Mouse (Mus musculus) stomach, embryonic 14.5 days (tissue): ENCODE results near the gene Rfc1. TPM values are rescaled to one million over a fixed set of nuclear protein-coding genes. Genes with fewer than 3 reads are reported as not detected.

ENCODE experiments used
- ATAC-seq: fragments of 200-750 bp; cut with Nextera tagmentation; 2 replicates; pipeline ENCODE4 v1.8.0; 2017; ENCODE audit warnings: low read depth, moderate TSS enrichment; ENCODE audit not compliant: insufficient number of reproducible peaks, insufficient read depth, low FRiP score
- H3K27ac ChIP-seq: fragments of 300-500 bp; sonication (generic); 2 replicates; pipeline ENCODE4 v1.5.1; 2014; ENCODE audit warnings: mild to moderate bottlenecking, low read length, moderate library complexity, mixed read lengths
- H3K27me3 ChIP-seq: fragments of 300-500 bp; sonication (generic); 2 replicates; pipeline ENCODE4 v1.6.1; 2014; ENCODE audit warnings: low read length, control low read depth, mixed read lengths; ENCODE audit not compliant: control insufficient read depth, insufficient read depth
- H3K36me3 ChIP-seq: fragments of 300-500 bp; sonication (generic); 2 replicates; pipeline ENCODE4 v1.6.1; 2014; ENCODE audit warnings: mild to moderate bottlenecking, control low read depth, low read length, moderate library complexity, mixed read lengths; ENCODE audit not compliant: control insufficient read depth, insufficient read depth
- H3K4me1 ChIP-seq: fragments of 300-500 bp; sonication (generic); 2 replicates; pipeline ENCODE4 v1.6.1; 2014; ENCODE audit warnings: low read length, control low read depth, mixed read lengths; ENCODE audit not compliant: control insufficient read depth, insufficient read depth
- H3K4me2 ChIP-seq: fragments of 300-500 bp; sonication (generic); replicated peaks from 2 replicates; pipeline ENCODE4 v1.6.1; 2014; ENCODE audit warnings: low read depth, low read length, control low read depth
- H3K4me3 ChIP-seq: fragments of 300-500 bp; sonication (generic); 2 replicates; pipeline ENCODE4 v1.5.1; 2014; ENCODE audit warnings: low read depth, low read length, control low read depth
- H3K9ac ChIP-seq: fragments of 300-500 bp; sonication (generic); replicated peaks from 2 replicates; pipeline ENCODE4 v1.6.1; 2014; ENCODE audit warnings: low read depth, mild to moderate bottlenecking, control low read depth, low read length, moderate library complexity, mixed read lengths
- H3K9me3 ChIP-seq: fragments of 300-500 bp; sonication (generic); 2 replicates; pipeline ENCODE4 v1.6.1; 2016; ENCODE audit warnings: low read depth, low read length, control low read depth; ENCODE audit not compliant: control insufficient read depth
- WGBS: fragments of 180-500 bp; shearing (Covaris S2); extraction: QIAGEN DNeasy Blood & Tissue Kit; methylation state at CpG from one replicate; pipeline ENCODE4 v1.1.7; 2014; 5-methylcytosine and 5-hydroxymethylcytosine counted together
- polyA plus RNA-seq: library from polyadenylated mRNA; unstranded; fragments of >200 nt; fragmentation: Nextera tagmentation; extraction: Ambion mirVana; gene quantifications from 2 replicates; pipeline ENCODE4 v1.2.1, GENCODE M21; 2014

Gene Rfc1
- polyA plus RNA-seq, 1 experiment from 2014 or later: 108 TPM

DNA sequence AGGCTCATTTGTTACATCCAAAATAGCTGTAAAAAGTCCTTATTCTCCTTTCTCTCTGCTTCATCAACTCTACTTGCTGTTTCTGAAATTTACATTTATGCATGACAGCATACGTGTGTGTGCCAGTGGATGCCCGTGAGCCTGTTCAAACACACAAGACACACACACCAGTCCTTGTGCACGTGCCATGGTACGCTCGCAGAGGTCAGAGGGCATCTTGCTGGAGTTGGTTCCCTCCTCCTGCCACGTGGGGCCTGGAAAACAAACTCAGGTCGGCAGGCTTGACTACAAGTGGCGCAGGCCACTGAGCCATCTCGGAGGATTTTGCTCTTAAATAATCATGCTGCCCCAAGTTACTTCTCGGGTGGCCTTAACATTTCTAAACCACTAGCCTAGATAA, 15.0 kb upstream of the Rfc1 start:
- Histone ChIP-seq H3K27me3 (no peaks in the 10 kb centered on the region), H3K9me3 (0 out of 2 replicates have a peak, but pooled peaks cover 3% of the 10 kb centered on the region), H3K4me2 (no peak overlapping the region), H3K9ac (no peak overlapping the region), H3K27ac (no peak overlapping the region), H3K4me1 (no peaks in the 10 kb centered on the region), H3K36me3 (no peaks in the 10 kb centered on the region), H3K4me3 (no peak overlapping the region)
- WGBS: 55% methylated on average over 10 of the region's 10 CpGs
- ATAC-seq: no peak

DNA sequence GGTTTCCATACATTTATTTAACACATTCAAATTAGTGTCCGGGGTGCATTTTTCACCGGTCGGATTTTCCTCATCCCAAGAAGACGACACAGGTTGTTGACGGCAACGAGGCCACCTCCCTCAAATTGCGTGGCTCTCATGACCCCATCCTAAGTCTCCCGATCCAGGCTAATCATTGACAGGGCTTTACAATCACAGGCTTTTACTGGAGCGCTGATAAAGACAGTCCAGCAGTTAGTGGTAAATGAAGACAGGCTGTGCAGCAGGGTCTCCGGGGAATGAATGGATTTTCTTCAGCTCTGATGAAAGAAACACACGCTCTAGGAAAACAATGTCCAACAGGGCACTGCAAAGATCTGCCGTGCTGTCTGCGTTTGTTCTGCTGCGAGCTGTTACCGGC, 12.7 kb upstream of the Rfc1 start, which contains the start of gene Klb:
Gene Klb (plus strand): TSS at position 147 of the 400 bp plus-strand sequence.
- 59% methylated on average over 15 of the region's 15 CpGs for WGBS
- Histone ChIP-seq H3K27me3 (no peaks in the 10 kb centered on the region), H3K9ac (no peak within 1 kb of the TSS), H3K4me2 (peak within 1 kb of the TSS; percentile 13), H3K4me3 (0 out of 2 replicates have a peak within 1 kb of the TSS, but pooled peaks have one; percentile 1), H3K4me1 (no peaks in the 10 kb centered on the region), H3K36me3 (no peaks in the 10 kb centered on the region), H3K27ac (no peak within 1 kb of the TSS), H3K9me3 (no peaks in the 10 kb centered on the region)
- no peak for ATAC-seq

DNA sequence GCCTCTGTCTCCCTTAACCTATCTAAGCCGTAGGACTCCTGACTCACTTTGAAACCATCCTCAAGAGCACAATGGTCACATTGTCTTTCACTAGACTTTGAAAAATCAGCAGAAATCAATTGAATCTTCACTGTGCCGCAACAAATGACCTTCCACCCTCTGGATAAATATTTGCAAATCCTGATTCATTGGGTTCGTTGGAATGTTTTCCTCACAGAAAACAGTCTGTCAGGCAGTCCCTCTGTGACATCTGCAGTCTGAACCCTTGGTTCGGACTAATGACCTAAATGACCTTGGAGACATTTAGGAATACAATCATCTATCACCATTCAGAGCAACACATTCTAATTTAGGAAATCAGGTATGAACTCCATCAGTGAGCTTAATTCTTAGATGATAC, 4.7 kb upstream of the Rfc1 start:
- no peak overlapping the region for H3K27ac ChIP-seq
- no peaks in the 10 kb centered on the region for H3K4me1 ChIP-seq
- no peak overlapping the region for H3K9ac ChIP-seq
- H3K36me3 ChIP-seq: no peaks in the 10 kb centered on the region
- H3K4me3 ChIP-seq: no peak overlapping the region
- no peaks in the 10 kb centered on the region for H3K9me3 ChIP-seq
- no peaks in the 10 kb centered on the region for H3K27me3 ChIP-seq
- 23% methylated on average over 4 of the region's 4 CpGs for WGBS
- ATAC-seq: no peak
- H3K4me2 ChIP-seq: no peak overlapping the region

DNA sequence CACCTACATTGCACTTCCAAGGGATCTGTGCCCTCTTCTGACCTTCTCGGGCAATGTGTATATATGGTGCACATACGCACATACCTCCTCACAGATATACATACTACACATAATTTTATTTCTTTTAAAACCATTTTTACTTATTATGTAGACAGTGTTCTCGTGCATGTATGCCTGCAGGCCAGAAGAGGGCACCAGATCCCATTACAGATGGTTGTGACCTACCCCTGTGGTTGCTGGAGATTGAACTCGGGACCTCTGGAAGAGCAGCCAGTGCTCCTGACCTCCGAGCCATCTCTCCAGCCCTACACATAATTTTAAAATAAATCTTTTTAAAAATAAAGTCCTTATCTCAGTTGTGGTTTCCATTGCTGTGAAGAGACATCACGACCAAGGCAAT, 2.9 kb upstream of the Rfc1 start:
- WGBS: 84% methylated on average over 6 of the region's 6 CpGs
- H3K9me3 ChIP-seq: no peaks in the 10 kb centered on the region
- H3K36me3 ChIP-seq: no peaks in the 10 kb centered on the region

DNA sequence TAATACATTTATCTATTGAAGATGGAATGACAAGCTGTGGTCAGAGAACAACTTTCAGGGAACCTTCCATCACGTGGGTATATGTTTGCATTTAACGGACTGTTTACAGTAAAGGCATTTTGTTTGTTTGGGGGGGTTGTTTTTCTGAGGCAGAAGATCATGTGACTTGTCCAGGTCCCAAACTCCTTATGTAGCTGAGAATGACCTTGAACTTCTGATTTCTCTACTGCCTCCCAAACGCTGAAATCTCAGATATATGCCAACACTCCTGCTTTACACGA, 545 bp upstream of the Rfc1 start:
- peak overlapping the region; percentile 81 for H3K4me3 ChIP-seq
- no peaks in the 10 kb centered on the region for H3K9me3 ChIP-seq
- 23% methylated on average over 4 of the region's 4 CpGs for WGBS
- no peaks in the 10 kb centered on the region for H3K36me3 ChIP-seq
- H3K9ac ChIP-seq: no peak overlapping the region
- no peak for ATAC-seq
- no peak overlapping the region for H3K27ac ChIP-seq
- peaks cover 4% of the 10 kb centered on the region; the same call in 1 of the 2 replicates for H3K4me1 ChIP-seq
- no peaks in the 10 kb centered on the region for H3K27me3 ChIP-seq
- H3K4me2 ChIP-seq: peak overlapping the region; percentile 44

More for the DNA sequence above, 2.9 kb upstream of the Rfc1 start:
- Histone ChIP-seq H3K9ac (no peak overlapping the region), H3K4me3 (no peak overlapping the region), H3K27ac (no peak overlapping the region), H3K4me1 (peaks cover 4% of the 10 kb centered on the region; the same call in 1 of the 2 replicates), H3K4me2 (no peak overlapping the region), H3K27me3 (no peaks in the 10 kb centered on the region)
- ATAC-seq: no peak

DNA sequence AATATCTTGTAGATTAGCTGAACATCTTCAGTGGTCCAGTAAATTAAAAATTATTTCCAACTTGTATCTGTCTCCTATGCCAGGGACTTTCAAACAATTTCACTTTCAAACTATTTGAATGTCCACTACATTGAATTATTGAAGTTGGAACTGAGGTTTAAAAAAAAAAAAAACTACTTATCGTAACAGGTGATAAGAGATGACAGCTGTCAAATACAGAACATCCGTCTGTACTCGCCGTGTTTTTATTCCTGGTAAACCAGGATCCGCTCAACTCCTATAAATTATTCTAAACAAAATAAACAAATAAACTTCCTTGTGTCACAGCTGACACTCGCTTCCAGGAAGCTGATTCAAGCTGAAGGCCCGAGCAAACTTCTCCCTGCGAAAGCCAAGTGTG, 682 bp downstream of the Rfc1 start:
- Histone ChIP-seq H3K4me1 (peaks cover 4% of the 10 kb centered on the region; the same call in 1 of the 2 replicates), H3K36me3 (no peaks in the 10 kb centered on the region), H3K27ac (peak overlapping the region; percentile 71; the same call in 1 of the 2 replicates), H3K4me2 (peak overlapping the region; percentile 62), H3K27me3 (no peaks in the 10 kb centered on the region), H3K9ac (peak overlapping the region; percentile 67), H3K9me3 (no peaks in the 10 kb centered on the region), H3K4me3 (peak overlapping the region; percentile 81)
- ATAC-seq: no peak
- WGBS: 3% methylated on average over 8 of the region's 8 CpGs

DNA sequence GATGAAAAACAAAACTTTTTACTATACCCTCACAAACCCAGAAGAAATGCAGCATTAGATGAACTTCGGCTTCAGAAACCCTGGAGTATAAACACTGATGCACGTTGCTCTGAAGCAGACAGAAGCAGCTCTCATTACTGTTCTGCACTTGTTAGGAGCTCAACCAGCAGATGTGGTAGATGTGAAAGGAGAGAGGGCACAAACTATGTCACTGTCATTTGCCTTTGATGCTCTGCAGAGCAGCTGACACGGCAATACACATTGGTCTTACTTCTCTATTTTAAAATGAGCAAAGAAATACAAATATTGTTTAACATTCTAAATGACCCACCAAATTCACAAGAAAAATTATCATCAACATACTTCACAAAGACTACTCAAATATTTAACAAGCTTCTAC, 5.5 kb downstream of the Rfc1 start:
- ATAC-seq: no peak
- peaks cover 12% of the 10 kb centered on the region; the same call in 1 of the 2 replicates for H3K4me1 ChIP-seq
- no peak overlapping the region for H3K4me3 ChIP-seq
- no peak overlapping the region for H3K4me2 ChIP-seq
- H3K36me3 ChIP-seq: no peaks in the 10 kb centered on the region
- no peaks in the 10 kb centered on the region for H3K27me3 ChIP-seq
- no peaks in the 10 kb centered on the region for H3K9me3 ChIP-seq
- no peak overlapping the region for H3K27ac ChIP-seq
- no peak overlapping the region for H3K9ac ChIP-seq
- WGBS: 63% methylated on average over 3 of the region's 3 CpGs

DNA sequence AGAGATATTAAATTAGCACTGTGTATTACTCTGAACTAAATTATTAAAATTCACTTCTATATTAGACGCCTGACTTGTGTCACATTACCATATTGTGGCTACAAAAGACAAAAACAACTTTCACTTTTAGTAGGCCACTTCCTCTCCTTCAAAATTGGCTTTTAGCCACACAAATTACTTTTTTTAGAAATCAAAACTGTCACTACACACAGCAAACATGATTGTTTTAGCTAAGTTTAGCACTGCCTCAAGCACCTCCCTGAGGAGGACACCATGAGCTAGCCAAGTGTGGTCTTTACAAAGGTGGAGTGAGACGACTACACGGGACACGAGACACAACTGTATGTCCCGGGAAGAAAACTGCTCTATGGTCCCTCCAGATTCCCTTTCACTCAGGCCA, 9.3 kb downstream of the Rfc1 start:
- Histone ChIP-seq H3K4me3 (no peak overlapping the region), H3K4me2 (no peak overlapping the region), H3K36me3 (no peaks in the 10 kb centered on the region), H3K9me3 (no peaks in the 10 kb centered on the region), H3K27ac (no peak overlapping the region; the same call in 1 of the 2 replicates), H3K9ac (no peak overlapping the region), H3K4me1 (0 out of 2 replicates have a peak, but pooled peaks cover 8% of the 10 kb centered on the region), H3K27me3 (no peaks in the 10 kb centered on the region)
- WGBS: 71% methylated on average over 5 of the region's 5 CpGs
- no peak for ATAC-seq

DNA sequence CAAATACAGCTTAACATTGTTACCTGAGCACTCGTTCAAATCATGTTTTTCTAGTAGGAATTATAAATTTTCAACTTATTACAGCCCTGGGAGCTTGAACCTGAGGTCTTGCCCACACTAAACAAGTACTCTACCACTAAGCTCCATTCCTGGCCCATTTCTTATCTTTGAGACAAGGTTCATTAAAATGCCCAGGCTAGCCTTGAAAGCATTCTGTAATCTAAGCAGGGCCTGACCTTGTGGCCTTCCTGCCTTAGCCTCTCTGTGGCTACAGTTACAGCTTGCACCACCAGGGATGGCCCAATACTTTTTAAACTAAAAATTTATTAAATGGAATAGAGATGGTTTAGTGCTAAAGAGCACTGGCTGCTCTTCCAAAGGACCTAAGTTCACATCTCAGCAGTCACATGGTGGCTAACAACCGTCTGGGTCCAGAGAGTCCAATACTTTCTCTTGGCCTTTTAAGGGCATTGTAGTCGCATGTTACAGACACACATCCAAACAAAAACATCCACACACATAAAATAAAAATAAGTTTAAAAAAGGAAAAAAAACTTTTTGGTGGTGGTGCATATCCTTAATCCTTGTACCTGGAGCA, 10.6 kb downstream of the Rfc1 start:
- H3K9ac ChIP-seq: no peak overlapping the region
- H3K4me3 ChIP-seq: no peak overlapping the region
- no peak overlapping the region for H3K27ac ChIP-seq
- no peaks in the 10 kb centered on the region for H3K36me3 ChIP-seq
- 80% methylated on average over 3 of the region's 3 CpGs for WGBS
- no peak overlapping the region for H3K4me2 ChIP-seq
- no peak for ATAC-seq
- 0 out of 2 replicates have a peak, but pooled peaks cover 8% of the 10 kb centered on the region for H3K4me1 ChIP-seq
- no peaks in the 10 kb centered on the region for H3K9me3 ChIP-seq
- H3K27me3 ChIP-seq: no peaks in the 10 kb centered on the region
